Mouse (Mus musculus) embryo, embryonic 10 days (tissue): ENCODE measurements around the gene Armc2.
"Not testable (repeated sequence)": the region's sequence is repeated elsewhere in the genome, so short reads cannot be mapped to it uniquely, and the experiment has no call there.

Experiments
- DNase-seq: peaks from one replicate; pipeline ENCODE4 v3.0.0-alpha.2; 2015; ENCODE audit warnings: low spot score

Armc2 gene

GRCm38 (mm10) chr10:41967915-41968635 is 50.2 kb downstream of the Armc2 start:
- no peak for DNase-seq

GRCm38 (mm10) chr10:41962725-41963124 is 55.5 kb downstream of the Armc2 start:
- DNase-seq: no peak

- DNase-seq: no peak
Observed at GRCm38 (mm10) chr10:41959808-41960207, 58.4 kb downstream of the Armc2 start.

GRCm38 (mm10) chr10:41958677-41959274 is 59.5 kb downstream of the Armc2 start:
- no peak for DNase-seq

GRCm38 (mm10) chr10:41957421-41958225 is 60.6 kb downstream of the Armc2 start:
- DNase-seq: no peak

GRCm38 (mm10) chr10:41953528-41953864 is 64.7 kb downstream of the Armc2 start:
- no peak for DNase-seq

GRCm38 (mm10) chr10:41952850-41953527 is 65.3 kb downstream of the Armc2 start:
- DNase-seq: no peak

GRCm38 (mm10) chr10:41952354-41952753 is 65.9 kb downstream of the Armc2 start:
- DNase-seq: not testable (repeated sequence)

- no peak for DNase-seq
Observed at GRCm38 (mm10) chr10:41939090-41939489, 79.2 kb downstream of the Armc2 start.

- DNase-seq: no peak
Observed at GRCm38 (mm10) chr10:41937176-41937575, 81.1 kb downstream of the Armc2 start.

- DNase-seq: no peak
Observed at GRCm38 (mm10) chr10:41936100-41936499, 82.1 kb downstream of the Armc2 start.

- no peak for DNase-seq
Observed at GRCm38 (mm10) chr10:41935476-41935829, 82.8 kb downstream of the Armc2 start.

GRCm38 (mm10) chr10:41934633-41935475 is 83.4 kb downstream of the Armc2 start:
- peak; percentile 63 for DNase-seq

- peak; percentile 35 for DNase-seq
Observed at GRCm38 (mm10) chr10:41933536-41933935, 84.7 kb downstream of the Armc2 start.

GRCm38 (mm10) chr10:41932943-41933342 is 85.3 kb downstream of the Armc2 start:
- DNase-seq: no peak

GRCm38 (mm10) chr10:41931962-41932361 is 86.3 kb downstream of the Armc2 start:
- DNase-seq: no peak

- no peak for DNase-seq
Observed at GRCm38 (mm10) chr10:41930966-41931365, 87.3 kb downstream of the Armc2 start.

GRCm38 (mm10) chr10:41926726-41927125 is 91.5 kb downstream of the Armc2 start:
- no peak for DNase-seq

GRCm38 (mm10) chr10:41912290-41912994 is 105.8 kb downstream of the Armc2 start:
- no peak for DNase-seq

- DNase-seq: no peak
Observed at GRCm38 (mm10) chr10:41908899-41909298, 109.3 kb downstream of the Armc2 start.

- no peak for DNase-seq
Observed at GRCm38 (mm10) chr10:41907950-41908349, 110.3 kb downstream of the Armc2 start.
